Mouse (Mus musculus): Measurements from ENCODE around the gene Macf1. TPM values are rescaled to one million over a fixed set of nuclear protein-coding genes. Genes with fewer than 3 reads are reported as not detected.
A peak's percentile ranks its signal among the peaks of the same experiment; 100 is the strongest.
"Not testable (repeated sequence)": the region's sequence is repeated elsewhere in the genome, so short reads cannot be mapped to it uniquely, and the experiment has no call there.

The Macf1 gene
- total RNA-seq, 2 experiments from 2014 or later, result 337 to 347 TPM

GRCm38 (mm10) chr4:123562177-123562815, 121.9 kb downstream of the Macf1 start:
- intact Hi-C loops (cut with DNase I), result no loop called here
- DNase-seq, result no peak

GRCm38 (mm10) chr4:123560896-123561295, 123.3 kb downstream of the Macf1 start:
- DNase-seq, result no peak
- intact Hi-C loops (cut with DNase I), result no loop called here

GRCm38 (mm10) chr4:123558496-123558895, 125.7 kb downstream of the Macf1 start:
- DNase-seq, result no peak
- intact Hi-C loops (cut with DNase I), result no loop called here

GRCm38 (mm10) chr4:123555251-123555650, 128.9 kb downstream of the Macf1 start:
- no peak for DNase-seq
- intact Hi-C loops (cut with DNase I), result no loop called here

GRCm38 (mm10) chr4:123552689-123553088, 131.5 kb downstream of the Macf1 start:
- no peak for DNase-seq
- intact Hi-C loops (cut with DNase I), result no loop called here

- DNase-seq, result no peak
- intact Hi-C loops (cut with DNase I), result no loop called here
Measured at GRCm38 (mm10) chr4:123548317-123548716, 135.8 kb downstream of the Macf1 start.

GRCm38 (mm10) chr4:123543691-123544090, 140.5 kb downstream of the Macf1 start:
- DNase-seq, result no peak

GRCm38 (mm10) chr4:123535271-123535670, 148.9 kb downstream of the Macf1 start:
- intact Hi-C loops (cut with DNase I), result loop anchor here (5.0 kb wide), 1 partner anchor 132 kb away; no protein-coding TSS in a partner anchor
- peak; percentile 55 for DNase-seq

More at GRCm38 (mm10) chr4:123543691-123544090, 140.5 kb downstream of the Macf1 start:
- intact Hi-C loops (cut with DNase I), result no loop called here

GRCm38 (mm10) chr4:123532001-123532400, 152.2 kb downstream of the Macf1 start:
- intact Hi-C loops (cut with DNase I), result no loop called here

GRCm38 (mm10) chr4:123530976-123531375, 153.2 kb downstream of the Macf1 start:
- intact Hi-C loops (cut with DNase I), result no loop called here
- DNase-seq, result no peak

More at GRCm38 (mm10) chr4:123532001-123532400, 152.2 kb downstream of the Macf1 start:
- DNase-seq, result no peak

GRCm38 (mm10) chr4:123529230-123529629, 154.9 kb downstream of the Macf1 start:
- DNase-seq, result peak; percentile 44
- intact Hi-C loops (cut with DNase I), result loop anchor here (5.0 kb wide), 1 partner anchor 133 kb away; no protein-coding TSS in a partner anchor

- peak; percentile 10 for DNase-seq
- intact Hi-C loops (cut with DNase I), result loop anchor here (5.0 kb wide), 1 partner anchor 135 kb away; no protein-coding TSS in a partner anchor
Measured at GRCm38 (mm10) chr4:123527607-123528010, 156.6 kb downstream of the Macf1 start.

- intact Hi-C loops (cut with DNase I), result loop anchor here (5.0 kb wide), 1 partner anchor 135 kb away; no protein-coding TSS in a partner anchor
- peak; percentile 4 for DNase-seq
Measured at GRCm38 (mm10) chr4:123526779-123527280, 157.3 kb downstream of the Macf1 start.

- intact Hi-C loops (cut with DNase I), result loop anchor here (5.0 kb wide), 1 partner anchor 138 kb away; no protein-coding TSS in a partner anchor
- DNase-seq, result no peak
Measured at GRCm38 (mm10) chr4:123524746-123525145, 159.4 kb downstream of the Macf1 start.

GRCm38 (mm10) chr4:123520123-123520522, 164.0 kb downstream of the Macf1 start:
- intact Hi-C loops (cut with DNase I); DNase-seq: not testable (repeated sequence)

- DNase-seq, result no peak
- intact Hi-C loops (cut with DNase I), result no loop called here
Measured at GRCm38 (mm10) chr4:123515673-123516072, 168.5 kb downstream of the Macf1 start.

- intact Hi-C loops (cut with DNase I), result no loop called here
- no peak for DNase-seq
Measured at GRCm38 (mm10) chr4:123510201-123510600, 174.0 kb downstream of the Macf1 start.

GRCm38 (mm10) chr4:123489086-123489485, 195.1 kb downstream of the Macf1 start:
- intact Hi-C loops (cut with DNase I), result loop anchor here (5.0 kb wide), 1 partner anchor 122 kb away; no protein-coding TSS in a partner anchor
- no peak for DNase-seq

- intact Hi-C loops (cut with DNase I), result no loop called here
- no peak for DNase-seq
Measured at GRCm38 (mm10) chr4:123479991-123480390, 204.2 kb downstream of the Macf1 start.

- no peak for DNase-seq
- intact Hi-C loops (cut with DNase I), result no loop called here
Measured at GRCm38 (mm10) chr4:123478655-123479433, 205.3 kb downstream of the Macf1 start.

GRCm38 (mm10) chr4:123465799-123466198, 218.4 kb downstream of the Macf1 start:
- intact Hi-C loops (cut with DNase I), result no loop called here
- DNase-seq, result no peak
